Mouse (Mus musculus): ENCODE results near the gene Prap1. TPM values are rescaled to one million over a fixed set of nuclear protein-coding genes. Genes with fewer than 3 reads are reported as not detected.

The Prap1 gene
- total RNA-seq, 2 experiments from 2014 or later: not detected

GRCm38 (mm10) chr7:140135106-140135770 is 42.0 kb downstream of the Prap1 start:
- DNase-seq: no peak

GRCm38 (mm10) chr7:140137135-140138020 is 44.2 kb downstream of the Prap1 start, which contains the start of gene Mtg1:
Mtg1 (plus strand) TSS chr7:140137564.
- DNase-seq: peak; percentile 98

GRCm38 (mm10) chr7:140138021-140138310 is 44.8 kb downstream of the Prap1 start:
- no peak for DNase-seq

GRCm38 (mm10) chr7:140141350-140141749 is 48.2 kb downstream of the Prap1 start:
- DNase-seq: peak; percentile 76

GRCm38 (mm10) chr7:140144550-140144949 is 51.4 kb downstream of the Prap1 start:
- no peak for DNase-seq

Other genes with a start within 250 kb of the Prap1 start
- gene Kndc1, start 198.7 kb upstream of the Prap1 start, total RNA-seq (2021): under 1 TPM; 0.07 to 0.14 TPM
- gene Utf1, start 149.6 kb upstream of the Prap1 start, total RNA-seq (2021): not detected
- gene 6430531B16Rik, start 114.6 kb upstream of the Prap1 start, total RNA-seq (2021): not detected
- under 1 TPM; 0.38 to 0.90 TPM for gene Adam8, start 100.8 kb upstream of the Prap1 start, total RNA-seq (2021)
- gene Zfp511, start 57.0 kb upstream of the Prap1 start, total RNA-seq (2021): 10 to 100 TPM; 14.6 to 17.9 TPM
- gene Tubgcp2, start 56.7 kb upstream of the Prap1 start, total RNA-seq (2021): 10 to 100 TPM; 45.3 to 45.8 TPM
- not detected for gene Msx3, start 44.3 kb upstream of the Prap1 start, total RNA-seq (2021)
- under 1 TPM in 1 of 2 experiments, not detected in 1; 0.34 TPM for gene Caly, start 10.8 kb upstream of the Prap1 start, total RNA-seq (2021)
- gene Fuom, start 9.0 kb downstream of the Prap1 start, total RNA-seq (2021): 100 to 1,000 TPM; 106 to 119 TPM
- 1 to 10 TPM; 4.5 TPM for gene Paox, start 22.4 kb downstream of the Prap1 start, total RNA-seq (2021)
- gene Echs1, start 23.1 kb downstream of the Prap1 start, total RNA-seq (2021): 100 to 1,000 TPM; 190 to 210 TPM
- 10 to 100 TPM; 22.3 to 25.6 TPM for gene Mtg1, start 44.2 kb downstream of the Prap1 start, total RNA-seq (2021)
- gene Sprn, start 61.5 kb downstream of the Prap1 start, total RNA-seq (2021): under 1 TPM; 0.17 to 0.27 TPM
- gene Olfr522, start 71.4 kb downstream of the Prap1 start, total RNA-seq (2021): not detected
- gene Olfr523, start 79.8 kb downstream of the Prap1 start, total RNA-seq (2021): not detected
- gene Olfr524, start 112.6 kb downstream of the Prap1 start, total RNA-seq (2021): not detected
- under 1 TPM in 1 of 2 experiments, not detected in 1; 0.07 TPM for gene Cd163l1, start 124.9 kb downstream of the Prap1 start, total RNA-seq (2021)
- not detected for gene 5830411N06Rik, start 153.9 kb downstream of the Prap1 start, total RNA-seq (2021)
- not detected for gene Olfr525, start 227.5 kb downstream of the Prap1 start, total RNA-seq (2021)
- not detected for gene Olfr527, start 240.6 kb downstream of the Prap1 start, total RNA-seq (2021)